Mouse (Mus musculus): ENCODE measurements around the gene Fcrlb.

Fcrlb gene

DNA sequence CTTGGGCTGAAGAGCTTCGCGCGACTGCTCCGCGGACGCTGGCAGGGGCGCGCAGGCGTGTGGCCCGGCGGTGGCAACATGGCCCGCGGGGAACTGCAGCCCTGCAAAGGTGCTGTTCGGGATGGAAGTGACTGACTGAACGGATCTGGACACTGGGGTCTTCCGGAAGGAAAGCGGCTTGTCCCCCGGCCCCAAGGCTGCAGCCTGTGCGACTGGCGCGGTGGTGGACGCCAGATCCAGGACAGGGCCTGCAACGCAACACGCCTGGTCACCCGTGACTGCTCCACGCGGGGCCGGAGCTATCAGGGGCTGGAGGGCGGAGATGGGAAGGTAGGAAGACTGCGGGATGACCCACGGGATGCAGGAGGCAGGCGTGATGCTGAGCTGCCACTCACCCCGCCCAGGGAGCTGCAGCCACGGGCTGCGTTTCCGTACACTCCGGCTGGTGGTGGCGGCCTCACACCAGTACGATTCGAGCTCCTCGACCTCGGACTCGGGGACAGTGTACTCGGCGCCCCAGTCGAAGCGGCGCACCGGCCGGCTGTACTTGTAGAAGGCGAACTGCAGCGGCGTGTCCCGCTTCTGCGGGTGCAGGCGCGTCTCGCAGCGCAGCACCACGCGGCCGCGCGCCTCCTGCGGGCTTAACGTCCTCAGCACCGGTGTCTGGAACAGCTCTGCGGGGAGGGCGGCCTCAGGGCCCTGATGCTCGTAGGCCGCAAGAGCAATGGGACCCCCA lies 5.1 kb downstream of the Fcrlb start:
- DNase-seq (ENCODE audit: low read depth, low spot score), result no peak

DNA sequence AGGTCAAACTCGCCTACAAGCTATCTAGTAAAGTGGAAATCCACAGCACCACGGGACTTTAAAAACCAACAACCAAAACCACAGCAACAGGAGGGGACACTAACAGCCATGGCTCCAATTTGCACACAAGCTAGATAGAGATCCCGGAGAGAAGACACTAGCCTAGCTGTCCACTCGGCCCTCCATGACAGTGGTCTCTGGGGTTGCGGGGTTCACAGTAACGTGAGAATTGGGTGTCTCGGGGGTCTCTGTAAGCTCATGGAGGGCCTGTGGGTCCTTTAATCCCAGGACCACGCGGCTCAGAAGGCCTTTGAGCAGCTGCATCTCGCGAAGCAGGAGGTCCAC lies 5.7 kb downstream of the Fcrlb start:
- no peak for DNase-seq (ENCODE audit: low read depth, low spot score)

DNA sequence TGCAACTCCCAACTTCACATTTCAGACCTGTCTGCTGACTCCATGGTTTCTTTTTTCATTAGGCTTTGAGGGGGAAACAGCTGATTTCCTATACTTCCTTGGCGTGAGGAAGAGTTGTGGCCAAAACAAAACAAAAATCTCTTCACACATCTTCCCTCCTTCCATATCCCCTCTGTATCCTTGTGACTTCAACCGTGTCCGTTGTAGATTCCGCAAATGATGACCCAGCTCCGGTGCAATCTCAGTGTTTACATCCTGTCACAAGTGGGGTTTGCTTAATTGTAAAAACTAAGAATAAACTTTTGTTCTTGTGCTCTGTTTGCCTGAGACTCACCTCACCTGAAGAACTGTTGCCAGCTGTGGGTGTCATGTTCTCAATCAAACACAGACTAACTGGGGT lies 9.3 kb downstream of the Fcrlb start:
- no peak for DNase-seq (ENCODE audit: low read depth, low spot score)

DNA sequence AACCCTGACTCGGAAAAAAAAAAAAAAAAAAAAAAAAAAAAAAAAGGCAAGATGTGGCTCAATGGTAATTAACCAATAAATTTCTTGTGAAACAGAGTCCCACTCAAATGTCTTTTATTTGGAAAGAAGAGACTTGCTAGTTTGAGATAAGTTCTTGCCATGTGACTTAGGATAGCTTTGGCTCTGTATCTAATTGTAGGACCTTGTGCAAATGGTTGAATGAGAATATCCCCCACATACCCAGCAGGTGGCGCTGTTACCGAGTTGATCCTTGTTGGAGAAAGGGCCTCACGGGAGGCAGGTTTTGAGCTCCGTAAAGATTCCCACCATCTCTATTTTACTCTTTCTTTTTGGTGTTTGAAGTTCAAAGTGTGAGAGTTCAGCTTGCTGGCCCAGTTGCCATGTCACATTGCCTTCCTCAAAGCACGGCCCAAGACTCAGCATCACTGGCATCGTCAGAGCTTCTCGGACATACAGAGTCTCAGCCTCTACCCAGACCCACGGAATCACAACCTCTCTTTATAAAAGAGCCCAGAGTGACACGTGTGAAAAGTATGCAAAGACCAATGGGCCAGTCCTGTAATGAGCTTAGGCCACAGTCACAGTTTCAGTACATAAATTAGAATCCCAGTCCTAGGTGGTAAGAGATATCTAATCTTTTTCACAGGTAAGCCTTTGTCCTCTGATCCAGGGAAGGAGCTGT lies 11.1 kb downstream of the Fcrlb start:
- DNase-seq (ENCODE audit: low read depth, low spot score), result peak; percentile 50

DNA sequence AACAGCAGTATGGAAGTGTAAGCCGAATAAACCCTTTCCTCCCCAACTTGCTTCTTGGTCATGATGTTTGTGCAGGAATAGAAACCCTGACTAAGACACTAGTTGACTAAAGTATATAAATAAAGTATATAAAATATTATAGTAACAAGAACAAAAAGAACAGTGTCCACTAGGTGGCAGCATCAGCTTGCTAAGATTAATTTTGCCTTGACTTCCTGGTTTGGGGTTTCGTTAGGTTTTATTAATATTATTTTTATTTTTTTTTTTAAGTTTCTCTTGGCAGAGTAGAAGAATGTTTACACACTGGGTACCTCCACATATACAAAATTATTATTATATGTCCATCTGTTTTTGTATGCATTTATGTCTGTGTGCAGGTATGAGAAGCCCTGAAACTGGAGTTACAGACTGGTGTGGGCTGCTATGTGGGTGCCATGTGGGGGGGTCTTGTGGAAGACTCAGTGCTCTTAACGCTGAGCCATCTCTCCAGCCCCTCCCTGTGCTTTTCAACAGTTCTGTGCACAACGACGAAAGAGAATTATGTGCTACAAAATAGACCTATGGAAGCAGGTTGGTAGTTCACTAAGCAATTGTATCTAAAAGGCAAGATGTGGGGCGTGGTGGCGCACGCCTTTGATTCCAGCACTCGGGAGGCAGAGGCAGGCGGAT lies 11.8 kb downstream of the Fcrlb start:
- DNase-seq (ENCODE audit: low read depth, low spot score), result peak; percentile 44

DNA sequence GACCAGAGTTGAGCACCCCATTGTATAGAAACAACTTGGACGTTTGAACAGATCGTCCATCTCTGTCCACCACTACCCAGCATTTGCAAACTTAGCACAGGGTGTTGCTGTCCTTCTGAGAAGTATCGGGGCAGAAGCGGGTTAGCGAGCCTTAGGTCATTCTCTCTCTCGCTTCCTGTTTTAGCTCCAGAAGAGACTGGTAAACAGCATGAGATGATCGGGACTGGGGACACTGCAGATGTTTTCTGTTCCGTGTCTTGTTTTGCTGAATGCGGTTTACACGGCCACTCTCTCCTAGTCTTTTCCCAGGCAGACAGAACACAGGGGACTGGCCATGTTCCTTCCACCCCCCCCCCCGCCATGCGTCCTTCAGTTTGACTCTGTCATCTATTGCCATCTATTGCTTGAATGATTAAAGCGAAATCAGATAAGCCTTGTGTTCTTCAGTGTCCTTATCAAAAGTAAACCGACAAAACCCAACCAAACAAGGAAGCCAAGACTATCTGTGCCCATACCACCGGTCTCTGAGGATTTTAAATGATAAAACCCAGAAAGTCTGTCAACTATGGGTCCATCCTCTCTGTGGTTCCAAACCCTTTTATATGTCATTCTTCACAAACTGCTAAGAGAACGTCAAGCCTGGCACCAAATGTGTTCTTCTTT lies 14.2 kb downstream of the Fcrlb start:
- peak; percentile 31 for DNase-seq (ENCODE audit: low read depth, low spot score)

DNA sequence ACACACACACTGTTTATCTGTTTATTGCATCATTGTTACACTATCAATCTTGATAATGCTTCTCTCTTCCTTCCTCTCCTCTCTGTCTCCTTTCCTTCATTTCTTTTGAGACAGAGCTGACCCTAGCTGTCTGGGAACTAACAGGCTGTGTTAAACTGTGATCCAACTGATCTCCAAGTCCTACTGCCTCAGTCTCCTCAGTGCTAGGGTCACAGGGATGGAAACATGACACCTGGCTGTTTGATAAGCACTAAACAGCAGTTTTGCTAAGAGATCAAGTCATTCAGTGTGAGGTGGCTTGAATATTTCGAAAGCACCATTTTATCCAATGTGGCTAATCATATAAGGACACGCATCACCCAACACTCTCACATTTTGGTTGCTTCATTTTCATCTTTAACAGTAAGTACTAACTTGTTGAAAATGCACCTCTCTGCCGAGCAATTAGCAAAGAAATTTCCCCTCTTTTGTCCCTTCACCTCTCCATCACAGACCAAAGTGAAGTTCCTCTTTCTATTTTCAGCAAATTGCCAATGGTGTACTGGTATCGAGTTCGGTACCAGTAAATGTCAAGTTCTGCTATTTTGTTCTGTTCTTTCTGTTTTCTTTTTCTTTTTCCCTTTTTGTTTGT lies 16.0 kb downstream of the Fcrlb start:
- no peak for DNase-seq (ENCODE audit: low read depth, low spot score)

DNA sequence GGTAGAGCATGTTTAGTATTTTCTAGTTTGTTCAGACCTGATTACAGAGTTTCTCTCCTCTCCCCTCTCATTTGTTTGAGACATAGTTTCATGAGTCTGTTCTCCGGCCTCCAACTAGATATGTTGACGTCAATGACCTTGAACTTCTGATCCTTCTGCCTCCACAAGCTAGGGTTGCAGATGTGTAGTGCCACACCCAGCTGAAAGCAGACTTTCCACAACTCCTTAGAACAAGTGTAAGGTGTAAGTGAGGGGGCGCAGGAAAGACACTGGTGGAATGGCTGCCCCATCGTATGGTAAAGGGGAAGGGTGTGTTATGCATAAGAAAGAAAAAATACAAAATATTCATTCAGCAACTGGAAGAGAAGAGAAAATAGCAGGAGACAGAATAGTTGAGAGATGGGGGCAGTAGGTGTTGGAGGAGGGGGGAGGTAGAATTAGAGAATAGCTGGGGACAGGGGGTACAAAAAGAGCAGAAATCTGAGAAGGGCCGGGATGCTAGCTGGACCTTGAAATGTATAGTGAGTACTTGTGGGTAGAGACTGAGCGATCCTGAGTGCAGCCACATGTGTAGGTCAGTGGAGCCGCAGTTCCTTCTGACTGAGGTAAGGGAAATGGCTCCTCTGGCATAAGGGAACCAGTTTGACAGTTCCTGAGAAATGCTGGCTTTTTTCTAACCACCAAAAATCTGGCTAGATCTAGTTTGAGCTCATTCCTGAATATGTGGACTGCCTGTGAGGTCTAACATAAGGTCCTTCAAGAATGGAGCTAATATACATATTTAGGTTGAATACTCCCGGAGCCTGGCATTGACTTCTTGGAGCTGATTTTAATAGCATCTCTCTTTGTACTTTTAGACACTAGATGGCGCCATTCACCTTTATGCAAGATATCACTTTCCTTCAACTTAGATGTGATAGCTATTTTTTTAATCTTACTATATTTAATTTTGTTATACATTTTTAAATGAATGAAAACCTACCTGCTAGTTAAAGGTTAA lies 17.8 kb downstream of the Fcrlb start:
- peak; percentile 46 for DNase-seq (ENCODE audit: low read depth, low spot score)

DNA sequence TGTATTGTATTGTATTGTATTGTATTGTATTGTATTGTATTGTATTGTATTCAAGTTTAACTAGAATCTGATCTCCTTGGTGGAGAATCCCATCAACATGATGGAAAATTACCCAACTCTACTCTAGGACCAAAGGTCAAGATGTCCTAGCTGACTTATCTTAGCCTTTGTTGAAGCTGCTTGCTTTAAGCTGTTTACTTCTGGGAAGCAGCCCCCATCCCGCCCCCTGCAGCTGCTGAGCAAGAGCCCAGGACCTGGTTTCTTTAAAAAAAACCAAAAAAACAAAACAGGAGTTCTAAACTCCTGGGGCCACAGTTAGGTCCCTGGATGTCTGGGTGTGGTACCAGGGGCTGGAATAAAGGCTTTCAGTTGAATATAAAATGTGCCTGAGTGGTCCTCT lies 20.5 kb downstream of the Fcrlb start:
- no peak for DNase-seq (ENCODE audit: low read depth, low spot score)

DNA sequence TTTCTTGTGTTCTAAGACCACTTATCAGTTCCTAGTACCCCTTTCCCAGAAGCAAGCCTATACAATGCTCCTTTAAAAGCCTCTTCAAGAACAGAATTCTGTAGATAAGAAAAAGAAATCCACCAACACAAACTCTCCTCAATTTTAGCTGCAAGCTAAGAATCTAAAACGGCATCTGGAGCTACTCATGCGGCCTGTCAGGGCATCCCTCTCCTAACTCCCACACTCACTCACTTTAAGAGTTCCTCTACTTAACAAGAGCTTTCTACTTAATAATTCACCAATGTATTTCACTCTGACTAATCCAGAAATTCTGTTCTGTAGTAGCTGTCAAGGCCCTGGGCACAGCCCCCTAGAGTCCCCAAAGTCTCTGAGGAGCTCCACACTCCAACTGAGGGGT lies 21.1 kb downstream of the Fcrlb start:
- no peak for DNase-seq (ENCODE audit: low read depth, low spot score)

DNA sequence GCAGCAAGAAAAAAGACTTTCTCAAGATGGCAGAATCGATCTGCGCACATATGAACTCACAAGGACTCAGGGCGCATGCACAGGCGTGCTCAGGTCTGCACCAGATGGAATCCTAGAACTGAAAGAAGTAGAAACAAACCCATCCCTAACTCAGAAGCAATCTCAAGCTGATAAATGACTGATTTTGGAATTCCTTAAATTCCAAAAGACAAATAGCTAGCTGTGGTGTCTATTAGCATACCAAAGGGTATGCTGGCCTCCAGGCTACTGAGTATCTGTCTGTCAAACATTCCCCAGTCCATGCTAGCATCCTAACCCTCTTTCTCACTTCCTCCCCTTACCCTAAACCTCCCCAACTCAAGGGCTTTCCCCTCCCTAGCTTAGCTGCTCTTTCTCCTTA lies 23.4 kb downstream of the Fcrlb start:
- DNase-seq (ENCODE audit: low read depth, low spot score), result no peak

DNA sequence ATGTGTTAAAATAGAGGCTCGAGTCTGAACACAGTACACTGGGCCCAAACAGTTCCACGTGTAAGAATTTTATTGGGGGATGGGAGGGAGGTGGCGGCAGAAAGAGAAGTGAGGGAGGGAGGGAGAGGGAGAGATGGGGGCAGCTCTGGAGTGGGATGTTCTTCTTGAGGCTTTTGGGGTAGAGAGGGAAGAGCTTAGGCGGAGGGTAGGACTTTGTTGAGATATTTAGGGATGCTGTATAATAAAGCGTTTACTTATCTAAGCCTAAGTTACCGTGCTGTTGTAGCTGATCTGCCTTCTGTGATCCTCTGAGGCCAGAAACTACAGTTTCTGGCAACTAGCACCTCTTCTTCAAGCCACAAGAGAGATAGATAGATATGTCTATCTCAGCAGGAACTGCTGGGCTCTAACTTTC lies 26.7 kb downstream of the Fcrlb start:
- DNase-seq (ENCODE audit: low read depth, low spot score), result no peak

DNA sequence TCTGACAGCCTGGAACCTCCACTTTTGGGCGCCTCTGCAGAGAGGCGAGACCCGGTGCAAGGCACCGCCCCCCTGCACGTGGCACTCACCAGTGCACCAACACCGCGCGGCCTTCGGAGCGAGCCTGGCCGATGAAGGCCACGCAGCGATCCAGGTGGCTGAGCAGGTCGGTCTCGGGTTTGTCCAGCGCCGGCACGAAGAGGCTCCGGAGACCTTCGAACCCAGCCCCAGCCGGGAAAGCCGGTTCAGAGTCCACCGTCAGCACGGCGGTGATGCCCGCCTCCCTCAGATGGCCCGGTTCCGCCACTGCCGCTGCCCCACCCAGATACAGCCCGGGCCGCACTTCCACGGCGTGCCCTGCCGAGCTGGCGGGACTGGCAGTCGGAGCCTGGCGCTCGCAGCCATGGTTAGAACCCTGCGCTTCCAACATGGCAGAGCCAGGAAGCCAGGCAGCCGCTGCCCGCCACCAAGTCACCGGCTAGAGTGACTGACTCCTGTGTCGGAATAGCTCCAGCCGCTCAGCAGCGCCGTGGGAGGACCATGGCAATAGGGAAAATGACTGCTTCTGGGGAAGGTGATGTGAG lies 27.7 kb downstream of the Fcrlb start, which contains the start of the genes Gm26620 and Dusp12:
Gm26620 (plus strand) TSS at position 88 of the 584 bp plus-strand sequence.
Dusp12 (minus strand) TSS at position 563 of the 584 bp plus-strand sequence.
- peak; percentile 94 for DNase-seq (ENCODE audit: low read depth, low spot score)

DNA sequence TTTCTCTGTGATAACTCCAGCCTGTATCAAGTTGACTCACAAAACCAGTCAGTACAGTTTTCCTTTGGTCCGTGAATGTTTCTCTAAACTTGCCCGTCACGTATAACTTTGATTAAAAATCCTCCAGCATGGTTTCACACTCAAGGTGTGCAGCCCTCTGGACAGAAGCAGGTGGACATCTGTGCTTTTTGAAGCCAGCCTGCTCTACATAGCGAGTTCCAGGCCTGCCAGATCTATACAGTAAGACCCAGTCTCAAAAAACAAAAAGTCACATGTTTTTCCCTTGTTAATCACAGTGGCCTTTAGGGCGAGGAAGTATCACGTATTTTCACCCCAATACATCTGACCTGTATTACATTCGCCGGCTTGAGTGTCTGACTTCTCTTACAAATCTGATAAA lies 28.4 kb downstream of the Fcrlb start:
- no peak for DNase-seq (ENCODE audit: low read depth, low spot score)

DNA sequence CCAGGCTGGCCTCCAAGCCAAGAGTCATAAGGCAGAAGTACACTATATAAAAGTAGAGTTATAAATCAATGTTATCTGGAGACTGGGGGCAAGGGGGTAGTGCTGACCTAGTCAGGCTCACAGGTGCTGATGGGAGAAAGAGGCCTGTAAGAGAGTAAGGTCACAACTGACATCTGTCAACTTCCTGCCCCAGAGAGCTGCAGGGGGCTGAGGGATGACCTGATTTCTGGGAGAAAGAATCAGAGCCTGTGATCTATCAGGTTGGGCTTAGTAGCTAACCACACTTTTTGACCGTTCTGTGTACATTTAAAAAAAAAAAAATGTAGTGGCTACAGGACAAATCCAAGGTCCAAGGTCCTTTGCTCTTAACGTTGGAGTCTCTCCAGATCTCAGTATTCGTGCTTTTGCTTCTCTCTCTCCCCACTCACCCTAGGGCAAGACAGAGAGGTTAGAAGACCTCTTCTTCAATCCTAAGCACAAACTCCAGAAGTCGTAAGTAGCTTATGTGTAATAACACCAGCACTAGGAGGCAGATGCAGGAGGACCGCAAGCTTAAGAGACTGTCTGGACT lies 29.7 kb downstream of the Fcrlb start:
- DNase-seq (ENCODE audit: low read depth, low spot score), result no peak

DNA sequence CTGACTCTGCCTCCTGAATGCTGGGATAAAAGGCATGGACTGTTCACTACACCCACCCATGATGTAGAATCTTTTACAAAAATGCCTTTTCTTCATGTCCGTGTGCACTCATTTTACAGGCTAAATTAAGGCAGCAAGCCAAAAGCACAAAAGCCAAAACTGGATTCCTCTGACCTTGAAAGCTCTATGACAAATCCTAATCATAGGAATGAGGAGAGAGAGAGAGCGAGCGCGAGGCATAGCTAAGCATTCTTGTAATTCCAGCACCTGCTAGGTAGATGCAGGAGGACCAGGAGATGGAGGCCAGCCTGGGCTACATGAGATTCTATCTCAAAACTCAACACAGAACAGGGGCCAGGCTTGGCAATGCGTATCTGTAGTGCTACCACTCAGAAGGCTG lies 35.8 kb downstream of the Fcrlb start:
- DNase-seq (ENCODE audit: low read depth, low spot score), result no peak

DNA sequence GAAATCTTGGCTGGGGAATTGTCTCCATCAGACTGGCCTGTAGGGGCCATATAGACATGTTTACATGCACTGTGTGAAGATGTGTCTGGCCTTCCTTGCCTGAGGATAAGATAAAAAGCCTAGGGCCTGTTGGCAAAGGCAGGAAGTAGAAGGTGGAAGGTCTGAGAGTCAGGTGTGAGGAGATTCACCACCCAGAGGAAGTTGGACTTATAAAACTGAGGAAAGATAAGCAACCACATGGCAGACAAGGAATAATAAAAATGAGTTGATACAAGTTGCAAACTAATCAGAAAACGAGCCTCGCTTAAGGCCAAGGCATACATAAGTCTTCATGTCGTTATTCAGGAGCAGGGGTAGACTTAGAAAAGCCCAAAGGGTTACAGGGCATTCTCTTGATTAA lies 37.1 kb downstream of the Fcrlb start:
- no peak for DNase-seq (ENCODE audit: low read depth, low spot score)

DNA sequence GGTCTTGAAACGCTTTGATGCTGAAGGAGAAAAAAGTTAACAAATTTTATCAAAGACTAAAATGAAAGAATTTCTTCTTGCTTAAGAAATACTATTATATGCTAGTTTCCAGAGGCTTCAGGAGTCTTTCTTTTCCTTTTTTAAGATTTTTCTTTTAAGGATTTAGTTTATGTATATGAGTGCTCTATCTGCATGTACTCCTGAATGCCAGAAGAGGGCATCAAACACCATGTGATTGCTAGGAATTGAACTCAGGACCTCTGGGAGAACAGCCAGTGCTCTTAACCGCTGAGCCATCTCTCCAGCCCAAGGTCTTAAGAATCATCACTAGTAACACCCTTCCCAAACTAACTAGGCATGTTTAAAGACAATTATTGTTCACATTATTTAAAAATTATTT lies 40.8 kb downstream of the Fcrlb start:
- no peak for DNase-seq (ENCODE audit: low read depth, low spot score)

DNA sequence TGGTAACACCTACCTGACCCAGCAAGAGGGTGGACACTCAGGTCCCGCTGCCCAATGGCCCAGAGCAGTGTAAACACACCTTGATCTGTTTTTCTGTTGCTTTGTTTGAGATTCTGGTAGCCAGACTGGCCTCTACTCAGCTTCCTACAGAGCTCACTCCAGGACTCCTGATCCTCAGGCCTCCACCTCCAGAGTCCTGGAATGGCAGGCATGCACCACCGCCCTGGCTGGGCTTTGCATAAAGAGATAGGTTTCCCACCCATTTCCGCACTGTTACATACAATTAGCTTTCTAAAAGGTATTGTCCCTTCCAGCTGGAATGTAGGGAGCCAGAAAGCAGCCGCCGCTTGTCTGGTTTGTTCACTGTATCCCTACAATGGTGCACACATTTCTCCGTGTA lies 41.3 kb downstream of the Fcrlb start:
- DNase-seq (ENCODE audit: low read depth, low spot score), result no peak

DNA sequence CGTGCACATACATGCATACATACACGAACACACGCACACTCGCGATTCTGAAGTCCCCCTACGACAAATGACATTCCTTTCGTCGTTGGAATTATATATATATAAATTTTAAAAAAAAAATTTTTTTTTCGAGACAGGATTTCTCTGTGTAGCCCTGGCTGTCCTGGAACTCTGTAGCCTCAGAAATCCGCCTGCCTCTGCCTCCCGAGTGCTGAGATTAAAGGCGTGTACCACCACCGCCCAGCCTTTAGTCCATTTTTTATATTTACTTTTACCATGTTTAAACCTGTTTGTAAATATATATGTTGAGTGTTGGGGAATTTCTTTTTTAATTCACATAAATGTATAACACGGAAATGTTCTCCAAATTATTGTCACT lies 43.8 kb downstream of the Fcrlb start:
- DNase-seq (ENCODE audit: low read depth, low spot score), result no peak
